Mouse (Mus musculus) embryo, embryonic 10 days (tissue): ENCODE measurements at regions not wholly inside any gene's neighbourhood (a gene's known extent, or its start where the extent isn't known, plus 50 kb on each side); places are given as distances from the start of the nearest gene placed in this dataset.

ENCODE experiments used
- DNase-seq: peaks from one replicate; pipeline ENCODE4 v3.0.0-alpha.2; 2015; ENCODE audit warnings: low spot score

DNA sequence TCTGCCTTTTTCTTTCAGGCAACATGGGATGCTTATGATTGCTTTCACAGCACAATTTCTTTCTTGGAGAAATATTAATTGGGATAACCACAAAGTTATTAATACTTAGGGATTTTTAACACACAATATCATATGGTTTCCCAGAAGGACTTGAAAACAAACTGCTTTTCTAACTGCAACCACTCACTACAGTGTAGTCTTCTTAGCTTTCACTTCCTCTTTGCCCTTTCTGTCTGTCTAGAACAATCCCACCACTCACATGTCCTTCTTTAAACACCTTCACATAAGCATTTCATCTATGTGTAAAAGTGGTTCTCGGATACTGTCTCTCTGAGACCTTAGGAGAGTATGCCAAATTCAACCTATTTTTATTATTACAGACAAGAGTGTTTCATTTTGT lies 204.3 kb downstream of the C1d start:
- no peak for DNase-seq

DNA sequence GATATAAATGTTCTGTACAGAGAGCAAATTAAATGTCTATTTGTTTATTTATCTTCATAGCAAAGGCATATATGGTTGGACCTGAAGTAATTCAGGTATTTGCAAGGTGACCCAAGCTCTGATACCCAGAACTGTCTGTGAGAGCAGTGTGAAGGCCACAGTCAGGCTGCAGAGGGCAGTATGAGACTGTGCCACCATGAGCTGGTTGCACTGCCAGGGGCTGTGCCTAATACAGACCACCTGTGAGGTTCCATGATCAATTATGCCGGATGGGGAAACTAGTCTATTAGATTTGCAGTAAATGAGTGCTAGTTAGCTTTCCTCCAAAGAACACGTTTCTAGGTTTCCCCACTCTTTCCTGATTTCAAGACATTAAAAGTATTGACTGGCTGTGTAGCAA lies 207.5 kb downstream of the C1d start:
- DNase-seq, result peak; percentile 72

DNA sequence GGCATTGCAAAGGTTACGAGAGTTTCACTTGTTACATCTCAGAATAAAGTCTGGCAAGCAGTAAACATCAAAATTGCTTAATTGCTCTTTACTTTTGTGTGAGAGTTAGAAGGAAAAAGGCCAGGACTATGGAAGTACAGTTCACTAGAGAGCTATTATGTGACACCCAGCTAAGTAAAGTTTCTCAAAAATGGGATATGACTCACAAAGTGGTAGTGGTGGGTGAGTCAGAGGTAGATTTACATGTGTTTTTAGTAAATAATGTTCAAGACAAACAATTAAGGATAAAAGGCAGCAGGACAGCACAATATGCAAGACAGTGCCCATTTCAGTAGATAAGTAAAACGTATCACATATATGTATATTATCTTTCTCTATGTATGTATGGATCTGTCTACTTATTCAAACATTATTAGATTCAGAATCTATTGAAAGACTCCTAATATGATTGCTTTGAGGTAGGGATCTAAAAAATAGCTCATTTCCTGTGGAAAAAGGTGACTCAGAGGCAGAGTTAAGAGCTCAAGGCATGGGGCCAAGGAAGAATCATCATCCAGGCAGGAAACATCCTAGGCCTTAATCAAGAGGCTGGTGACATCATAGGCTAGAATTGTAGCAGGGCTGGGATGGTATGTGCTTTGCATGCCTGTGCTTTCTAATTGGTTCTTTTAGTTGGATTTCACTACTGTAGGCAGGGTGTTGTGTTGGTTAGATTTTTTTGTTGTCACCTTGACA lies 211.2 kb downstream of the C1d start:
- DNase-seq, result no peak

DNA sequence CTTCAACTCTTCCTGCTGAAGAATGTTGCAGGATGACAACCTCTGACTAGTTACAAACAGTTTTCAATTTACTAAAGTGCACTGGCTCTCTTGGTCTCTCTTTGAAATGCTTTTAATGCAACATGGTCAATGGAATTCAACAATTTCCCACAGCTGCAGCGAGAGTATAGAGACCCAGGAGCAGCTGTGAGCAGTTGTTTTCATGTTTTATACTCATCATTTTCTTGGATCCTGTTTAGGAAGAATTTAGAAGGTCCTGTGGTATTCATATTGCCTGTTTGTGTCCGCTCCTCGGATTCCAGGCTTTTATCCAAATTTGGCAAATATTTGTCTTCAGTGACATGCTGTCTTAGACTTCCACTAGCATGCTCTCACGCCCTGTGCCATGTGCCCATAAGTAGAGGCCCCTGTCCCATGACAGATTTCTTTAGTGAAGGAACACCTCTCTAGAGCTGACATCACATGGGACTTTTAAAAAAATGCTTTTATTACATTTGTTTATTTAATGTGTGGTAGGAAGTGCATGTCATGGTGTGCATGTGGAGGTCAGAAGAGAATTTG lies 224.1 kb downstream of the C1d start:
- DNase-seq, result no peak

DNA sequence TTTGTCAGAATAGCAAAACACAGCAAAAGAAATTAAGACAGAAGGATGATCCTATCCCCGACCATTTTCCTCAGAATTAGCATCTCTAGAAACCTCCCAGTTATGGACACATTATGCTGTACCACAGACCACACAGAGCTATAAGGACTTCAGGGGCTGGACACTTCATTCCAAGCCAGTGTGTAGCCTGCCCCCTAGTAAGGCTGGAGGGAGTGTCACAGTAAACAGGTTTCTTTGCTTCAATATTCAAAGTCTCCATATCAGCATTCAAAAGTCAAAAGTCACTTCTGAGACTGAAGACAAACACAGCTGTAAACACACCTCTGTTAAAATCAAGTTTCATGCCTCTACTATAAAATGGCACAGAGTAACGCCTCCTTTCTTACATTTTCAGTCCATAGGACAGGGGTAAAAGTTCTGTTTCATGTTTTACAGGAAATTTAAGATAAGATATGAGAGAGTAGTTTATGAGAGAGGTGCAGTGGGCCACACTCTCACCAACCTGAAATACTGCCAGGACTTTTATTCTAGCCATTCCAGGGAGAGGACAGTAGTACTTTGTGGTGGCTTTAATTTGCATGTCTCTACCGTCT lies 226.6 kb downstream of the C1d start:
- no peak for DNase-seq

DNA sequence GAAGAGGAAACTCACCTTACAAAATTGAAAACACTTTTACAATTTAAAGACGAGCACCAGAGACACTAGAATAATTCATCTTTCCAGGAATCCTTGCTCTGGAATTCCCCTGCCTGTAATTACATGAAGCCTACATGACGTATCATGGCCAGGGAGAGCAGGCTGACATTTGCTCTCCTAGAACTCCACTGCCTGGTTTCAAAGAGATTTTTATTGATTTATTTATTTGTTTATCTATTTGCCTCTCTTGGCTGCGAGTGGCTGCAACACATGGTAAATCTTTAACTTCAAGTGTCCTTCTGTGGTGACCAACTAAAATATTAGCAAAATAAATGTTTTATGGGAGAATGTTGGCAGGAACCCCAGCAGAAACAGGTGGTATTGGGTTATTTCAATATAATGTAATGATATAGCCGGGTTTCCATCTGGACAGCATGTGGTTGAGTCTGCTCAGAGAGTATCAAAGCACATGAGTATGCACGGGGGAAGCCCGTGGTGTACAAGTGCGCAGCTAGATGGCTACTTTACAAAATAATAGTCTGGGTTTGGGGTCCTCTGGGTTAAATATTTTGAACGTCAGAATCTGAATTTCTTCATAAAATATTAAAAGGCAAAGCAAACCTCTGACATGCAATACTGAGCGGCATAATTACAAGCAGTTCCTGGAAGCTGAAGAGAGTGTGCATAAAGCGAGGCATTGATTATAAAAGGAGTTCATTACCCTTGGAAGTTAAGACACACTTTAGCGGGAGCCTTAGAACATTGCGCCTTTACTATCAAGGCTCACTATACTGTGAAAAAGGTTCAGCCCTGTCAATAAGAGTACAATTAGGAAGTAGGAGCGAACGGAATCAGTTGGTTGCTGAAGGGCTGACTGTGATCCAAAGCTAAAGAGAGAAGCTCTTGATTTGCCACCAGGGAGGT lies 244.0 kb downstream of the C1d start:
- no peak for DNase-seq

DNA sequence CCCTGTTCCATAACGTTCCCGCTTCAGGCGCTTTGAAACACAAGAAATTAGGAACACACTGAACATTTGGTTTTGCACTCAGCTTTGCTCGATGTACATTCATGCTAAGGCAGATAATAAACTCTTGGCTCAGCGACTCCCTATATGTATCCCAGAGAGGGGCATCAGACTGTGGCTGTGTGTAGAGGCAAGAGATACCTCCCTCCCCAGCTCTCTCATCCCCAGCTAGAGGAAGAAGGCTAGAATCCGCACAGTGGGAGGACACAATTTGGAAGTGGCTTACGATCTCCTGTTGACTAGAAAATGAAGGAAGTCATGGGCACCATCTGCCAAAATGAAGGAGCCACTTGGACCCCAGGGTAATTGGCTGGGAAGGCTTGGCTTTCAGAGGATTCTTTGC lies 244.7 kb downstream of the C1d start:
- no peak for DNase-seq

DNA sequence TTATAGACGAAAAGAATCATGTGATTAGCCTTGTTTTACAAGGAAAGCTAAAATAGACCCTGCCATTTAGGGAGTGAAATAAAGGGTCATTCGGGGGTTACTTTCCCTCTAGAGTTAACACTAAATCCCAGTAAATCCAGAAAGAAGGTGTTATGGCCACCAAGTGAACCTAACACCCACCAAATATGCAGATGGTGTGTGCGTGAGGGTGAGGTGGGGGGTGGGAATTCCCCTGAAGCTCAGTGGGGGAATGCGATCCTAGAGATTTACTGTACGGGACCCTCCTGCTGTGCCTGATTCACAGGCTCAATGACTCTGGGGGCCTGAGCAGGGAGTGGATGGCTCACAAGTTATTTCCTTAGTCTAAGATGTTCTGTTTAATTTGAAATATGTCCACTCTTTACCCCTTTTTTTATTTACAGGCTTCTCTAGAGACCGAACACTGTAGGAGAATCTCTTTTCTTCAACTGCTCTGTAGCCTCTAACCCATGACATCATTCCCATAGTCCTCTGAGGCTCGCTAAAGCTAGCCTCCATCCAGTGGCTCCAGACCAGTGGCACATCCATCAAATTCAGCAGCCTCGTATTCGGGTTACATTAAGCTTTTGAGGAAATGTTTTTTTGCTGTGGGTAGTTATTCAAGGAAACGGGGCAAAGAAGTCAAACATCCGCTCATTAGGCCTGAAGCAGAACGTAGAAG lies 265.0 kb downstream of the C1d start:
- DNase-seq, result no peak

DNA sequence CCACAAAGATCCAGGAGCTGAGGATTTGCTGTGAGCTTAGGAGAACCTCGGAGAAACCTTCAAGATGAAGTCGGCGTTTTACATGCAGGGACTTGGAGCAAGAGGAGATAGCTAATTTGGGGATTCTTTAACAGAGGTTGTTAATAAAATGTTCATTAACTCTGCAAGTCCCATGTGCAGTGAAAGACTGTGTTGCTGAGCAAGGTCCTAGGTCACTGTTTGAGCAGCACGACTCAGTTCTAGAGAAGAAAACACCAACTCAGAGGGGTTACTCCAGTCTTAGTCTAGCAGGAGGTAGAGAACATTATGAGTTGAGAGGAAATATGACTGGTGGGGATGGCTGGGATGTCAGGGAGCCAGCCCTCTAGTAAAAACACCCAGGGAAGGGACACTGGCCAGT lies 265.9 kb downstream of the C1d start:
- no peak for DNase-seq

DNA sequence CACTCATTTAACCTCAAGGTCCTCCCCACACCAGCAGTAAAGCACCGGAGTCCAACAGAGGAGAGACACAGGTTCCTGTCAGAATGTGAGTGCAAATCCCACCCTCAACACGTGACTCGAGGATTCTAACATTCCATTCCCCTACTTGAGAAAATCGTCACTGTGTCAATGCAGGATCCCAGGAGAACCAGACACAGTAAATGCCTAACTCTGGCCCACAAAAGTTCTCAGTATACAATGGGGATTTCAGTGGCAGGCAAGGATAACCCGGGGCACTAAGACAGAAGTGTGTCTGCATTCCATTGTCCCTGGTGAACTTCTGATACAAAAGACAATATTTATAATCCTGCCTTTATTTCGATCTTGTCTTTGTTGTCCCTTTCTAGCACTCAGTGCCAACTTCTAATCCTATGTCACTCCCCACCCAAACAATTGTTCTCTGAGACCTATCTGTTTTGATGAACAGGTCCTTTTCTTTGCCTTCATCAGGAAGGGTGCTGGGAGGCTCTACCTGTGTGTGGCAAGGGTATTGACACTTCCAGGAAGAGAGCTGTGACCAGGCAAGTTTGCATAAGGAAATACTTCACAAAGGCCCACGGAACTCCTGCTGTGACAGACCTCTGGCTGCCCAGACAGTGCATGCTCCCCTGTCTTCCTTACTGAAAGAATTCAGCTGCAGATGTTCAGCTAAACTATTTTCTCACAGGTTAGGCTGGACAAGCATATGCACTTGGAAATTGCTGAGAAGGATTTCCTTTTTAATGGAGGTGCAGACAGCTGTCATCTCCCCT lies 267.8 kb downstream of the C1d start:
- DNase-seq, result no peak

DNA sequence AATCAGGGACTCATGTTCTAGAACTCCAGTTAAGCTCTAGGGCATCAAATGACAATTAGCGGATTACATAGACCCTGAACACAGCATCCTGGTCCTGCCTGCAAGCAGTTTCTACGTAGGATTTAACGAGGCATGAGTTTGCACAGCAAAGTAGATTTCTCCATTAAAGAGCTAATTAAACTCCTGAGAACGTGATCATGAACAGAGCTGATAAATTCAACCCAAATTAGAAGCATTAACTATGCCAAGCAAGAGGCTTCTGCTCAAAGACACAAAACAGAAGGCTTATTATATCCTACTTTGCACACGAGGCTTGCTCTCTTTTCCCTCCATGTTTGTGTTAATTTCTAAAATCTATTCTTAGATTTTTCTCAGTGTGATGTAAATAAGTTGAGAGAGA lies 269.1 kb downstream of the C1d start:
- DNase-seq, result no peak

DNA sequence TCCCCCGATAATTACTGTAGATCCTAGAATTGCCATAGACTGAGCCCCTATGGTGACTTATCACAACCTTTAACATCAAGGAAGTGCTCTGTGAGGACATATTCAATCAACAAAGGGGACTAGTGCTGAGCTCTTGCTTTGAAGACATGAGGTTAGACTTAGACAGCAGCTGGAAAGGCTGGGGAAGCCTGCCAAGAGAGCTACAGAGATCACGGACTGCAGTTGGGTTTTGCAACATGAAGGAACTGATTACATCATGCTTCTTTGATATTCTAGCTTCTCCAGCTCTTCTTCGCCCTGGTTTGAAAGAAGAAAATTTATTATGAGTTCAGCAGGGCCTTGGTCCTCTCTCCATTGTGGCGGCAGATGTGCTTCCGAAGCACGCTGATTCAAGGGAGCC lies 271.2 kb downstream of the C1d start:
- DNase-seq, result no peak

DNA sequence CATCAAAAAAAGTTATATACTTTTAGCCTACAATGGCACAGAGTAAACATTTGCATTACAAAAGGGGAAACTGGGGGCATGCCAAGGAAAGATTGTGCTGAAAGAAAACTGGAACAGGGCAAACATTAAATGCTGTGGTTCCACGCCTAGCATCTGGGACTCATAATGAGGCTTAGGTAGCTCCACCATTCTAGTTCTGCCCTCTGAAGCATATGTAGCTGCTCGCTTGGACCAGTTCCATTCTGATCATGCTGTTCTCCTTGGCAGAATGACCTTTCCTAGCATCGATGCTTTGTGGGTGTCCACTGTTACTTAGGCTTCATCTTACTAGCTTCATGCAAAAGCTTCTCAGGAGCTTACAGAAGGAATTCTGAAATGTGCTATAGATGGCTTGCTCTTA lies 276.3 kb downstream of the C1d start:
- DNase-seq, result no peak

DNA sequence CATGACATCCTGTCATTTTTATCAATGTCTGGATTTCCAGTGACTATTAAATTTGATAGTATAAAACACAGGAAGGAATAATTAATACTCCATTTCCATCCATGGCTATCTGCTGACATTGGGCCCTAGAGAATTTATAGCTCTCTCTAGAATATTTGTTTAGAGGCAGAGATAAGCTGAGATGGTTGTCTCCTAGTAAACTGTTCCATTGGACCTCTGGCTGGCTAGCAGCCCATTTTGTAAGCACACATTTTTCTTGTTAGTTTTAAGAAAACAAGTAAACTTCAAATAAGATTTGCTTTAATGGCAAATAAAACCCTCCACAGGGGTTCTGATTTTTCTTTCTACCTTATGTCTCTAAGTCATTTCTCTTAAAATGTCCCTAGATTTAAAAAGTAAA lies 288.9 kb downstream of the C1d start:
- DNase-seq, result no peak

DNA sequence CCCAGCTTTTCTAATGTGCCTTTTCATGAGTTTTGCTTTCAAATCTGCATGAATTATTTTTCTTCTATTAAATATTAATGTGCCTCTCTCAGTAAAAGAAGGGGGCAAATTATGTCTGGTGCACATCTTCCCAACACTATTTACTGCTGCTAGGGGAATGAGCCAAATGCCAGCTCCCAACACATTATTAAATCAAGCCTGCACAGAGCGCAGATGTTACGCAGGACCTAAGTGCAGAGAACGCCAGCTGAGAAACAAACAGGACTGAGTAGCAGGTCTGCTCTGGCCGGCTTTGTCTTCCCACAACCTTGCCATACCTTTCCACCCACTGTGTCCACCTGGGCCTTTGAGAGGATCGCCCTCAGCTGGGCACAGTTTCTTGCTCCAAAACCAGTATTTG lies 291.8 kb downstream of the C1d start:
- no peak for DNase-seq

DNA sequence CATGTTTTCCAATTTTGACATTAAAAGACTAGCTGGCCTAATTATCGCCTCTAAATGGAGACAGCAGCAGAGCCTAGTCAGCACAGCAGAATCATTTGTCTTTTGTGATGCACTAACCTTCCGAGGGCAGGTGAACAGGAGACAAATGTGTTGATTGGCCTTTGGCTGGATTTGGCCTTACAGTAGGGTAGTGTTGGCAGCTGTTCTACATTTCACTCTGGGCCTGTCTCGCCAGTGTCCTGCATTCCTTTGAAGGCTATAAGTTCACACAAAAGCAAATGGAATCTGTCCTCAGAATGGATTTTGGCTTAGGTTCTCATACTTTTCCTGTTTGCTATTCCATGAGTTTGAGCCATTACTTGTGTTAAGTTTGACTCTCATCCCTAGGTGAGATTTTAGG lies 297.9 kb downstream of the C1d start:
- no peak for DNase-seq

DNA sequence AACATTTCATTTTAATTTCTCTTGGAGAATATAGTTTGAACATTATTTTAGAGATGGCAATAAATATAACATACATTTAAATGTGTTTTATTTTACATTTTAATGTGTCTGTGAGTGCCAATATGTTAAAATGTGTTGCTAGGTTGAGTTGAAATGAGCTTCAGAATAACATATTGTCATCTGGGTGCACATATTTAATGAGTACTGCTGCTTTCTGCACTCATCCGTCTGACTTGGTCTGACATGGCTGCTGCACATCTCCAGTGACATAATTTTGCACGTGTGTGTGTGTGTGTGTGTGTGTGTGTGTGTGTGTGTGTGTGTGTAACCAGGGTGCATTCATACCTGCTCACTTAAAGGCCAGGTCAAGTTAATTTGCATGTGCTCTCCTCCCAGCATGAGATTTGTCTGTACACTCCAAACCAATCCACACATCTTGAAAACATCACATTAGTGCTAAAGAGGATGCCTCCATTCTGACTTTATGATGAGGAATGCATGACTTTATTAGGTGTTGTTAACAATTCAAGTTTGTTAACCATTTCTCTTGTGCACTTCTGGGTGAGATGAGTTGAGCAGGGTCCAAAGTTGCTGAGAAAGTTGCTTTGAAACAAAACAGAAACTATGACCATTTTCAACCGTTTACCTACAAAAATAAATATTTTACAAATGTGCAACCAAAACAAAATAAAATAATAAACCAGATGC lies 334.6 kb downstream of the C1d start:
- DNase-seq, result no peak

DNA sequence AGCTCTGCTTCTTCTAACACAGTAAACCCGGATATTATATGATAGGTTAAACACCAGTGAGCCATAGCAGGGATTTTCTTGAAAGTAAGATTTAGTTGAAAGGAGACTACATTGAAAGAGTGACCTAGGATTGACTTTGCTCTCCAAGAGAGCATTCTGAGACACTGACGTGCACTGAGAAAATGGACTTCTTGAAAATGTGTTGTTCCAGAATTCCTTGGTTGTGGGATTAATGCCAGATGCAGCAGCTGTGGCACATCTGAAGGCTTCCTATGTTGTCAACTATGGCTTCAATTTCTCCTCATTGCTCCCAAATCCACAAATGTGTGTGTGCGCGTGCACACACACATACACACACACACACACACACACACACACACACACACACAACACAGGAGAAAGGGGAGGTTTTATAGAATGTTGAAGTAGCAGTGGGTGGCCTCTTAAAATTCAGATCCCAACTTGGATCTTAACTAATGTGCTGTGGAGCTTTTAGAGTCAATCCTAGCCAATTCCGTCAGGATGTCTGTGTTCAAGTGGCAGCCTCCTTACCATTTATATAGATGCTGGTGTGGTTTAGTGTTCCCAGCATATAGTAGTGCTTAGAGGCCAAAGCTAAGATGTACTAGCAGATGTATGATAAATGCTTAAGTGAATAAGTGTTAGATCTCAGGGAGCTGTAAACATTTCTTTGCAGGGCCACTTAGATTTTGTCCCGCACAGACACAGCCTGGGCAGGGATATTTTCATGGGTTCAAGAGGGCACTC lies 346.5 kb downstream of the C1d start:
- DNase-seq, result no peak

DNA sequence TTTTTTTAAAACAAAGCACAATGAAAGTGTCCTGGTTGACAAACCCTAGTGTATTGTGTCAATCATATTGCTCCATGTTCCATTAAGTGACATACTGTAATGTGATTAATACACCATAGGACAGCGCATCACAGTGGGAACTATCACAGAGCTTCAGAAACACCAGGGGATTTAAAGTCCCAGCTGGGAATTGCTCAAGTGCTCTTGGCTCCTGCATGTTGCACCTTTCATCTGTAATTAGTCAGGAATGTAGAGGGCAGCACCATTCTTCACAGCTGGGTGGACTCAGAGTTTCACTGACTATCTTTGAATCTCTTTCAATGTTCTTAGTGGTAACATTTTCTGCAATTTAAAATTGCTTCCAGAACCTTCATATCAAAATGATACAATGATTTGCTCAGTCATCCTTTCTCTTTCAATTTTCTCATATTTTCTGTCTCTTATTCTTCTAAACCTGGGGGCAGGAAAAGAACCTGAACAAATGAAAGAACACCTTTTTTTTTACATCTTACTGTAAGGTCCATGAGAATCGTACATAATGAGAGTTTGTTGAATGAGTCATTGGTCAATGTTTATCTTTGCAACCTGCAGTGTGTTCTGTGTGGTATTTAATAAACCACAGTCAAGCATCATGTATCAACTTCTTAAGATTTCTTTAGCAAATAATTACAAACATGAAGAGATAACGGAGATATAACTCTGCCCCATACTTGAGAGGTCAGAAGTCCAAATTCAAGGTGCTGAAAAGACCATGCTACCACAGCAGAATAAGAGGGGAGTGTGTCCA lies 333.0 kb downstream of the Etaa1 start:
- no peak for DNase-seq
